Mouse (Mus musculus) adrenal gland, postnatal 10 days (tissue): ENCODE data around the gene Selenos. TPM values are rescaled to one million over a fixed set of nuclear protein-coding genes. Genes with fewer than 3 reads are reported as not detected.

Experiments
- DNase-seq: peaks from one replicate; pipeline ENCODE4 v3.0.0; 2021; ENCODE audit warnings: mixed read lengths
- total RNA-seq, 2 experiments: library from RNA; stranded (reverse); gene quantifications; 2 replicates each; pipeline ENCODE4 v1.2.3; 2021

Selenos gene
- total RNA-seq, 2 experiments from 2014 or later = 65.2 to 79.5 TPM

GRCm38 (mm10) chr7:66084546-66084945, 5.1 kb downstream of the Selenos start:
- DNase-seq = no peak

- DNase-seq = no peak
Measured at GRCm38 (mm10) chr7:66087652-66088051, 8.2 kb downstream of the Selenos start.

- no peak for DNase-seq
Measured at GRCm38 (mm10) chr7:66088077-66088476, 8.6 kb downstream of the Selenos start.

- no peak for DNase-seq
Measured at GRCm38 (mm10) chr7:66090676-66091190, 11.3 kb downstream of the Selenos start.

GRCm38 (mm10) chr7:66091553-66091952, 12.1 kb downstream of the Selenos start:
- DNase-seq = no peak

GRCm38 (mm10) chr7:66092656-66093055, 13.2 kb downstream of the Selenos start:
- DNase-seq = no peak

- DNase-seq = peak; percentile 43
Measured at GRCm38 (mm10) chr7:66094141-66094540, 14.7 kb downstream of the Selenos start.

GRCm38 (mm10) chr7:66098803-66099202, 19.4 kb downstream of the Selenos start:
- no peak for DNase-seq

GRCm38 (mm10) chr7:66101866-66102265, 22.4 kb downstream of the Selenos start:
- peak; percentile 43 for DNase-seq

- no peak for DNase-seq
Measured at GRCm38 (mm10) chr7:66104531-66104930, 25.1 kb downstream of the Selenos start.

- no peak for DNase-seq
Measured at GRCm38 (mm10) chr7:66105771-66106170, 26.3 kb downstream of the Selenos start.

- peak; percentile 25 for DNase-seq
Measured at GRCm38 (mm10) chr7:66106581-66107056, 27.2 kb downstream of the Selenos start.

GRCm38 (mm10) chr7:66107206-66107605, 27.8 kb downstream of the Selenos start:
- no peak for DNase-seq

- DNase-seq = peak; percentile 34
Measured at GRCm38 (mm10) chr7:66107930-66108329, 28.5 kb downstream of the Selenos start.

GRCm38 (mm10) chr7:66108961-66109854, 29.8 kb downstream of the Selenos start, which contains the start of gene Chsy1:
Gene Chsy1 (plus strand): TSS chr7:66109515.
- peak; percentile 93 for DNase-seq

- DNase-seq = peak; percentile 53
Measured at GRCm38 (mm10) chr7:66109855-66110635, 30.6 kb downstream of the Selenos start.

- DNase-seq = peak; percentile 20
Measured at GRCm38 (mm10) chr7:66110636-66111112, 31.2 kb downstream of the Selenos start.

- DNase-seq = no peak
Measured at GRCm38 (mm10) chr7:66111211-66111610, 31.8 kb downstream of the Selenos start.

- no peak for DNase-seq
Measured at GRCm38 (mm10) chr7:66113561-66113960, 34.1 kb downstream of the Selenos start.

GRCm38 (mm10) chr7:66115821-66116343, 36.4 kb downstream of the Selenos start:
- DNase-seq = no peak

- no peak for DNase-seq
Measured at GRCm38 (mm10) chr7:66116906-66117482, 37.5 kb downstream of the Selenos start.

GRCm38 (mm10) chr7:66118046-66118445, 38.6 kb downstream of the Selenos start:
- no peak for DNase-seq
